Mouse (Mus musculus) E14TG2a.4 (cell line): ENCODE results near the gene Prkab1.
A peak's percentile ranks its signal among the peaks of the same experiment; 100 is the strongest.

Source experiments
- H3K27me3 ChIP-seq: 2 replicates; pipeline ENCODE4 v1.6.1; 2014; ENCODE audit warnings: low read length, control low read depth; ENCODE audit not compliant: insufficient read depth
- H3K36me3 ChIP-seq: 2 replicates; pipeline ENCODE4 v1.6.1; 2014; ENCODE audit warnings: low read length, control low read depth; ENCODE audit not compliant: insufficient read depth
- H3K4me1 ChIP-seq: replicated peaks from 2 replicates; pipeline ENCODE4 v1.6.1; 2014; ENCODE audit warnings: low read depth, low read length, control low read depth
- H3K4me3 ChIP-seq: replicated peaks from 2 replicates; pipeline ENCODE4 v1.5.1; 2014; ENCODE audit warnings: mild to moderate bottlenecking, low read length
- H3K9me3 ChIP-seq: 2 replicates; pipeline ENCODE4 v1.6.1; 2014; ENCODE audit warnings: low read length, control low read depth
- CTCF ChIP-seq: conservative IDR thresholded peaks from 2 replicates; pipeline ENCODE4 v1.5.1; 2014; ENCODE audit warnings: low read length
- NANOG ChIP-seq: IDR thresholded peaks from 2 replicates; pipeline ENCODE4 v1.6.1; 2014; ENCODE audit warnings: borderline replicate concordance, low read length, mixed read lengths
- POU5F1 ChIP-seq: IDR thresholded peaks from 2 replicates; pipeline ENCODE4 v1.6.1; 2014; ENCODE audit warnings: low read length, borderline replicate concordance

Gene Prkab1

DNA sequence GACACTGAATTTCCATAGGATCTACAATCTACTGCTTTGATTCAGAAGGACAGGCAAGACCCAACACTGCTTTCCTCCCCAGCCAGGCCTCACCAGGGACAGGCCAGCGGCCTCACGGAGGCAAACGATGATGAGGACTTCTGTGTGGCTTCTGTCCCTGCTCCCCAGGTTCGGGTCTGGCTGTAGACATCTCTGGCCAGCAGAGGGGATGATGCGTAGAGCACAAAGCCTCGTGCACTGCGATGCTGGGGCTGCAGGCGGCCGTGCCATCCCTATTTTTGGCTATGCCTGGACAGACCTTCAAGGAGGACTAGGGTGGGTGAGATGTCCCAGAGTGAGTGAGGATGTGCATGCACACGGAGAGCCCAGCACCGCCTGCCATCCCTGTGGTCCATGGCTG lies 10.1 kb downstream of the Prkab1 start:
- Histone ChIP-seq H3K9me3 (no peaks in the 10 kb centered on the region), H3K4me1 (peaks cover 35% of the 10 kb centered on the region), H3K36me3 (peaks cover 67% of the 10 kb centered on the region), H3K27me3 (no peaks in the 10 kb centered on the region), H3K4me3 (peak overlapping the region; percentile 65)
- TF ChIP-seq POU5F1, result no peak
- TF ChIP-seq CTCF, result peak; percentile 21; the same call in 1 of the 2 replicates
- TF ChIP-seq NANOG, result no peak

DNA sequence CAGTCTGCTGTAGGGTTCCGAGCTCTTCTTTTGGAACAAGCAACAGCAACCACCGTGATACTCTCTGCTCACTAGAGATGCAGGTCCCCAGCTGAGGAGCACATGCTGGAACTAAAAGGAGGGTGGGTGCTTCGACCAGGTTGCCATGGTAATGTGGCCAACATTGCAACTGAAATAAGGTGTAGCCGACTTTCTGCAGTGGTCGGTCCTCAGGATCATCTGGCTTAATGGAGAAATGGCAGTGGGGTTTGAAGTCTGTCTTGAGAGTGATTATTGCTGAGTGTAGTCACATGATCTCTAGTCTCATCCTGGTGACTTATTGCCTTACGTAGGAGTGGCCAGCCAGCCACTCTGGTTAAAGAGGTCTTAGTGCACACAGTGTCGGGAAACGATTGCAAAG lies 10.5 kb downstream of the Prkab1 start:
- Histone ChIP-seq H3K9me3 (no peaks in the 10 kb centered on the region), H3K4me1 (peaks cover 34% of the 10 kb centered on the region), H3K27me3 (no peaks in the 10 kb centered on the region), H3K4me3 (no peak overlapping the region), H3K36me3 (peaks cover 63% of the 10 kb centered on the region)
- TF ChIP-seq CTCF, result no peak
- TF ChIP-seq NANOG, result no peak
- TF ChIP-seq POU5F1, result no peak

DNA sequence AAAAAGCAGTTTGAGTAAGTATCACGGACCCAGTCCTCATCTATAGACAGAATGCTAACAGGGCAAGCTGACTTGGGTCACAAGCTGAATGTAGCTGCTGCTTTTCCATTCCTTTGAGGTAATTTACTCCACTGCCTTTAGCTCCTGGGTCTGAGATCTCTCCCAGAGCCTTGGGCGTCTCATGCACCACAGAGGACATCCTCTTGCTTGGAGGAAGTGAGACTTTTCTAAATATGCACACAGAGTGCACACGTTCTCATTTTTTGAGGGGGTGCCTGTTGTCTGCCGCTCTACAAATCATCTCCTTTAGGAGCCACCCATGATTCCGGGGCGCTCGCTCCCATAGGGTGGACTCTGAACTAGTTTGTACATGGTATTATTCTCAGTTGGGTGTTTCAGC lies 11.8 kb downstream of the Prkab1 start:
- H3K4me3 ChIP-seq, result no peak overlapping the region
- H3K9me3 ChIP-seq, result no peaks in the 10 kb centered on the region
- H3K36me3 ChIP-seq, result peaks cover 50% of the 10 kb centered on the region
- H3K4me1 ChIP-seq, result peaks cover 30% of the 10 kb centered on the region
- no peaks in the 10 kb centered on the region for H3K27me3 ChIP-seq
- TF ChIP-seq NANOG, result no peak
- TF ChIP-seq POU5F1, result no peak
- TF ChIP-seq CTCF, result no peak

DNA sequence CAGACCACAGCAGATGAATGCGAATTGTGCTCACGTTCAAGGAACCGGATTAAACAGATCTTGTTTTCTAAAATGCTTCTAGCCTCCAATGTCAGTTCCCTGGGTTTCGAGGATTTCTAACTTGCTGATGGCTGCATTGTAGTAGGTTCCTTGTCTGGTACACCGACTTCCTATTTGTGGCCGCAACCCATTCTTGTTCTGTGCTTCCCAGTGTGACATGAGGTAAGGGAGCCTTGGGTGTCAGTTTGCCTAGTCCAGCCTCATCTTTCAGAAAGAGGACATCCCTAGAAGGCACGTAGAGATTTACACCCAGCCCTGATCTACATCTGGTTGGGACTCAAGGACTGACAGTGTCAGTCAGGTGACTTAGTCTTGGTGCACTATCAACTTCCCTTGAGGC lies 12.6 kb downstream of the Prkab1 start:
- TF ChIP-seq NANOG (no peak), POU5F1 (no peak), CTCF (no peak)
- H3K9me3 ChIP-seq, result no peaks in the 10 kb centered on the region
- no peak overlapping the region for H3K4me3 ChIP-seq
- peaks cover 47% of the 10 kb centered on the region for H3K36me3 ChIP-seq
- H3K27me3 ChIP-seq, result no peaks in the 10 kb centered on the region
- H3K4me1 ChIP-seq, result peaks cover 38% of the 10 kb centered on the region

DNA sequence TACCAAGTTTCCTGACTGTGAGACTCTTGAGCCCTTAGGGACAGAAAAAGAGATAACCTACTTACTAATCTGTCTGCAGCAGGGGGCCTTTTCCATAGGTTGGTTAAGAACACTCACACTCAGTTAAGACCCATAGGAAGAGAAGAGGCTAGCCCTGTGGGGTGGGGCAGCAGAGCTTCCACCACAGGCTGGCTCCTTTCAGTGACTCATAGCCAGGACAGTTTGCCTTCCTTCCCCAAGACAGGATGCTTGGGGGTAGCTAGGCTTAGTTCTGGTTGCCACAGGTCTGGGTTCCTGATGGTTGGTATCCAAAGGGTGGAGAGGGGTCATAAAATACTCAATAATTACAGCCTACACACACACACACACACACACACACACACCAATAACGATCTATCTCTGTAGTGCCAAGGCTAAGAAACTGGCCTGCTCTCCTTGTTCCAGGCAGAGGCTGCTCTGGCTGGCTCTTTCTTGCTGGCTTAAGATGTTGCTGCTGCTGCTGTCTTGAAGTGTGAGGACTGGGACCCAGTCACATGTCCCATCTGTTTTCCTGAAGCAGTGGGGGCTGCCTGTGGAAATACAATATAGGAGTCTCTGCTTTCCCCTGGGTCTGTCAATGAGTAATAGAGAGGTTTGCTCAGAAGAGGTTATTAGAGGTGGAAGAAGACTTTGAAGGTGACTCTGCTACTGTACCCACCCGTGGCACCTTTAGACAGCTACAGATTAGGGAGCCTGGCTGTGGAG lies 14.3 kb downstream of the Prkab1 start:
- Histone ChIP-seq H3K4me3 (no peak overlapping the region), H3K27me3 (no peaks in the 10 kb centered on the region), H3K36me3 (peaks cover 35% of the 10 kb centered on the region), H3K9me3 (no peaks in the 10 kb centered on the region), H3K4me1 (peaks cover 48% of the 10 kb centered on the region)
- TF ChIP-seq NANOG, result no peak
- TF ChIP-seq POU5F1, result no peak
- TF ChIP-seq CTCF, result no peak

DNA sequence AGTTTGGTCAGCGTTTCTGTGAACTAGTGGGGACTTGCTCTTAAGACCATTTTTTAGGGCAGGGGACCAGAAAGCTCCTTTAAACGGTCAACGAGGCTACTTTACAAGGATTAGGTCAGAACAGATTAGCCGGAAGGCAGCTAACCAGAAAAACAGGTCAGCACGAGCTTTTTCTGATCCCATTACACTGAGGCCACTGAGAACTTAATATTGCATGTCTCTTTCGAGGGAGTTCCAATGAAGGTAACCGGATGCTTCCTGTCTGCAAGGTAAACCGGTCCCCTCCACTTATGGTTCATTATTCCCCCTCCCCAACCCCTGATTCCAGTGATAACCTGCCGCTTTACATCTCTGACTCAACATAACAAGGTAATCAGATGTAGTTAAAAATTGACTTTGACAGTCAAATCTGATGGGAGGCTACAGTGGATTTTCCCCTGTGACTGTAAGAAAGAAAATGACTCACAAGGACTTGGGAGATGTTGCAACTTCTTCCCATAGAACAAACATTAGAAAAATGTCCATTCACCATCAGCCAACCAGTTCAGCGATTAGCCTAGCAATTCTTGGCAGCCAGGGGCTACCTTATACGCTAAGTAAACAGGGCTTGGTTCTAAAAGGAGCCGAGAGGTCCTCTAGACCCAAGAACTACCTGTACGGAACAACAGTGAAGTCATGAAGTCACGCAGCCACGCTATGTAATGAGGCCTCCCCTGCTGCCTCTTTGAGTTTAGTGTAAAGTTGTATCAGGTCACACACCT lies 15.0 kb downstream of the Prkab1 start:
- Histone ChIP-seq H3K4me1 (peaks cover 48% of the 10 kb centered on the region), H3K36me3 (peaks cover 27% of the 10 kb centered on the region), H3K4me3 (no peak overlapping the region), H3K9me3 (no peaks in the 10 kb centered on the region), H3K27me3 (no peaks in the 10 kb centered on the region)
- TF ChIP-seq NANOG (no peak), POU5F1 (no peak), CTCF (no peak)

DNA sequence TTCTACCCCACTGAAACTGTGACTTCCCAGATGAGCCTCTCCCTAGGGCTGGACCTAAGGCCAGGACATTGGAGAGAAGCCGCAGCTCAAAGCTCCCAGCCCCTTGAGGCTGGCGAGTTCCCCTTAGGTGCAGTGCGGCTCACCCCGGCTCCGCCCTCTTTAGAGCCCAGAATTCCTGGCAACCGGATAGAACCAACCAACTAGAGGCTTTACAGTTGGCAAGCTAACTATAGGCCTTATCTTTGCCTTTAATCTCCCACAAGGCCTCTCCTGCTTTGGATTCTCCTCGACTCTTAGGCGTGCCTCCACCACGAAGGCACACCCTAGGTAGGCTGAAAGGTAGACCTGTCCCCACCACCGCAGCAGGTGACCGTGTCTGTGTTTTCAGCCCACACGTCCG lies 16.6 kb downstream of the Prkab1 start:
- TF ChIP-seq NANOG (no peak), CTCF (no peak), POU5F1 (no peak)
- Histone ChIP-seq H3K4me3 (peak overlapping the region; percentile 7; the same call in 1 of the 2 replicates), H3K9me3 (no peaks in the 10 kb centered on the region), H3K36me3 (peaks cover 12% of the 10 kb centered on the region; the same call in 1 of the 2 replicates), H3K4me1 (peaks cover 55% of the 10 kb centered on the region), H3K27me3 (no peaks in the 10 kb centered on the region)

DNA sequence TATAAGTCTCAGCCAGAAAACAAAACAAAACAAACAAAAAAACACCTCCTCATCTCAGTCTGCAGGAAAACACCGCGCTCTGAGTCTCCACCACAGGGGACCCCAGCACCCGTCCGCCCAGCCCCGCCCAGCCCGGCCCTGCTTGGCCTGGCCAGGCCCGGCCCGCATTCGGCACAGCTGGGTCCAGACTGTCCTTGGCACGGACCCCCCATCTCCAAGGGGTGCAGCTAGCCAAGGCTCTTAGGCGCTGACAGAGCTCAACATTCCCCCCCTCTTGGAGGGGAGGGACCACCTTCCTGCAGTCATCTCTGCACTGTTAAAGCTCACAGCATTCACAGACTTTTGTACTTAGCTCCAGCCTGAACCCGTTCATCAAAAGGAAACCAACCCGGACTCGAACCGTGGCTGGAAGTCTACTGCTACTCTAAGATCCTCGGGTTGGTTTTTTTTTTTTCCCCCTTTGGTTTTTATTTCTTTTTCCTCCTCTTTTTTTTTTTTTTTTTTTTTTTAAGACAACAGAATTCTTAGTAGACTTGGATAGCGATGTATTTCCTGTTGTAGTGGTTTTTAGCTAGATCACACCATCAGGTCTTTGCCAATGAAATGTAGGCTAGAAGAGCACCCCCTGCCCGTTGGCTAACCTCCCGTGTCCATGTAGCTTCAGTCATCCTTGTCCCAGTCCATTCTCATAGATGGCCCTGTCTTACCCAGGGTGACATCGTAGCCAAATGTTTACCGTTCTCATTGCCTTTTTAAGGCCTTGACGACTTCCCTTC lies 17.8 kb downstream of the Prkab1 start:
- Histone ChIP-seq H3K4me1 (peaks cover 55% of the 10 kb centered on the region), H3K36me3 (peaks cover 18% of the 10 kb centered on the region), H3K9me3 (no peaks in the 10 kb centered on the region), H3K27me3 (no peaks in the 10 kb centered on the region), H3K4me3 (peak overlapping the region; percentile 49)
- TF ChIP-seq POU5F1, result no peak
- peak; percentile 38; the same call in 1 of the 2 replicates for TF ChIP-seq CTCF
- no peak for TF ChIP-seq NANOG
